Mouse (Mus musculus) ovary, postnatal 14 days (tissue): Measurements from ENCODE around the gene Hist1h2bn.
"Not testable (repeated sequence)": the region's sequence is repeated elsewhere in the genome, so short reads cannot be mapped to it uniquely, and the experiment has no call there.

ENCODE experiments used
- DNase-seq: peaks from one replicate; pipeline ENCODE4 v3.0.0; 2022; ENCODE audit warnings: low spot score

The Hist1h2bn gene

GRCm38 (mm10) chr13:21727948-21728572, 25.9 kb upstream of the Hist1h2bn start:
- no peak for DNase-seq

GRCm38 (mm10) chr13:21729544-21729943, 24.4 kb upstream of the Hist1h2bn start:
- DNase-seq, result no peak

- DNase-seq, result no peak
Measured at GRCm38 (mm10) chr13:21733466-21733865, 20.5 kb upstream of the Hist1h2bn start.

DNA sequence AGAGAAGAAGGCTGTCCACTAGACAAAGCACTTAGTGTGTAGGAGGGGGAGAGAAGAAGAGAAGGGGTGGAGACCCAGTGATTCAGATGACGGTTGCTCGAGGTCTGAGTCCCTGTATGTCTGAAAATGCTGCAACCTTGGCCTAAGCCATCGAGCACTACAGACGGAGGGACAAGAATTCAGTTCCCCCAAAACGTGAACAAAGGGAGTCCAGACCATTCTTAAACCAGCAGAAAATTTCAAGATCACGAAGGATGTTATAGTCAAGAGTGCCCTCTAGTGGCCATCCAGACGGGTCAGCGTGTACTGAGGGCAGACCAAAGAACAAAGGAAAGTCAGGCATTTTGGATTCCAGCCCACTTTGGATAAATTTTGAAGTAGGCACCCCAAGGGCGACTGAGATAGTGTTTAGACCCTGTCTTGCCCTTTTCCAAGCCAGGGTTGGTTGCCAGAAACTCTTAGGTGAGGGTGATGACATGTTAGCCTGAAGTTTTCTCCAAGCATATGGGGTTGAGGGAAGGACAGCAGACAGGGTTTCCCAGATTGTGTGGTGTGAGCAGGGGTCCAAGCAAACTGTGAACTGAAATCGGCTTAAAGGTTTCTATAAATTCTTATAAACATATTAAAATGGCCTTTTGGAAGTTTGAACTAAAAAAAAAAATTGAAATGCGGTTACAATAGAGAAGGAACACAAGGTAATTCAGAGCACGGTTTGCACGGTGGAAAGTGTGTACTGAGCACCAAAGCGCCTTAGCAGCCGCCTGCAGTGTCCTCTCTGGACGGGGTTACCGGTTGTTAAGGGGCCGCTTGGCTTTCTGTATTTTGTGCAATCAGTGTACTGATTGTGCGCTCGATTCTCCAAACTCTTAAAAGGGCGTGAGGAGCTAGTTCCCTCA, 19.7 kb upstream of the Hist1h2bn start:
- DNase-seq, result peak; percentile 82

DNA sequence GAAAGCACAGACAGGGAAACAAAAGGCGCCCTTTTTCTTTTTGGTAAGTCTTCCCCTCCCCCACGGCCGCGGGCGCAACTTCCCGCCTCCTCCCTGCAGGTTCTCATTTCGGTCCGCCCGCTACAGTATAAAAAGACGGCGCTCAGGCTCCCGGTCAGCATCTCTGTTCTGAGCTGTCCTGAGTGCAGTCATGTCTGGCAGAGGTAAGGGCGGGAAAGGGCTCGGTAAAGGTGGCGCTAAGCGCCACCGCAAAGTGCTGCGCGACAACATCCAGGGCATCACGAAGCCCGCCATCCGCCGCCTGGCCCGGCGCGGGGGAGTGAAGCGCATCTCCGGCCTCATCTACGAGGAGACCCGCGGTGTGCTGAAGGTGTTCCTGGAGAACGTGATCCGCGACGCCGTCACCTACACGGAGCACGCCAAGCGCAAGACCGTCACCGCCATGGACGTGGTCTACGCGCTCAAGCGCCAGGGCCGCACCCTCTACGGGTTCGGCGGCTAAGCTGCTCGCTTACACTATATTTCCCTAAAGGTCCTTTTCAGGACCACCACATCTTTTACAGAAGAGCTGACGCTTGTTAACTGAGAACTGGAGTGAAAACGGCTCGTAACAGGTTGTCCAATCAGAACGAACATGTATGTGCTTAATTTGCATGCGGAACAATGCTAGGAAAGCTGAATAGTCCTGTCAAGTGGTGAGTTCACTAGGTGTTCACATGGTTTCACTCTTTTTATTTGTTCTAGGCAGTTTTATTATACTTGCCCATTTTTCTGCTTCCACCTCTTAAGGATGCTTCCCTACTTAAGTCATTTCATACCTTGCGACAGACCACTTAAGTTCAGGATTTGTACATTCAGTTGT, 18.8 kb upstream of the Hist1h2bn start, which contains the start of gene Hist1h4j:
Hist1h4j (plus strand) TSS at position 159 of the 862 bp plus-strand sequence.
- peak; percentile 72 for DNase-seq

DNA sequence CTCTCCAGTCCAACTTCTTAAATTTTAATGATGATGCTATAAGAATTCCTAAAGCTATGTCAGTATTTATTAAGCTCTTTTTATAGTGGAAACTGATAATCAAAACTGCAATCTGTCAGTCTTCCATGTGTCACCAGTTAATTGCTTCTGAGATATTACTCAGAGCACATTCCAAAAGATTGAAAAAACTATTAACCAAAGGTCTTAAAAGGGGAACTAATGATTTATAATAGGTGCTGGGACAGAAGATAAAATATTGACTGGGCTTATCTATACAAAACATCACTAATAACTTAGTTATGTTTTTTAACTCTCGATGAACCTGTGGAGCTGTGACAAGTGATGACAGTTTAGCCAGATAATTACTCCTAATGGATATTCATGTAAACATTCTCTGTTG, 8.9 kb upstream of the Hist1h2bn start:
- DNase-seq, result no peak

- DNase-seq, result no peak
Measured at GRCm38 (mm10) chr13:21749387-21750158, 4.3 kb upstream of the Hist1h2bn start.

GRCm38 (mm10) chr13:21750159-21751017, 3.5 kb upstream of the Hist1h2bn start, which contains the start of gene Hist1h4k:
TSS of gene Hist1h4k (minus strand) at chr13:21750505.
- peak; percentile 93 for DNase-seq

DNA sequence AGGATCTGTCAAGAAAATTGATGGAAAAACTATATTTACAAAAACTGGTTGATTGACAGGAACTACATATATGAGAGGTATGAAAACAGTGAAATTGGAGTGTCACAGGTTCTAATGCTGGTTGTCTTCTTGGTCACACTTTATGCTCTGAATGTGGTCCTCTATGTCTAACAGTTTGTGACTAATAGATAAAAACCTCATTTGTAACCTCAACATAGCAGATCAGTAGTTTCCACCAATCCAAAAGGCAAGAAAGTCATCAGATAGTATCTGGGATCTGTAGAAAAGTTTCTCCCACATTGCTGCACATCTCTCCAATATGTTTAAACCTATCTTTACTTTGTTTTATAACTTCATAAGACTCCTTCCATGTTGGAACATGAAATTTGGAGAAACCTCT, 2.5 kb upstream of the Hist1h2bn start:
- no peak for DNase-seq

- no peak for DNase-seq
Measured at GRCm38 (mm10) chr13:21751827-21752226, 2.1 kb upstream of the Hist1h2bn start.

DNA sequence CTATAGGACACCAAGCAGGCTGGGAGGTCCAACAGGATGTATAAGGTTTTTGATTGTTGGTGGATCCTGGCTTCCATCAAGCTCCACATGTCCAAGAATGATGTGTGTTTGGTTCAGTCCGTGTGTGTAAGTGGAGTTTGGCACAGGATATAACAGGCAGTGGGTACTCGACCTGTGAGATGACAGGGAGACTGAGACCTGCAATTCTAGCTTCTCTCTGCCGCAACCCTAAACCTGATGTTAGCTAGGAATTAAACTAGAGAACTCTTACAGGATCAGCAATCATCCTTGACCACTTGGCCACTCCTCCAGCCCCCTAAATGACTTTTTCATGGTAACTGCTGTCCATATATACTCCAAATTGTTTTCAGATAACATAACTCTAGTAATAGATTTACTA, 1.6 kb upstream of the Hist1h2bn start:
- no peak for DNase-seq

- DNase-seq, result no peak
Measured at GRCm38 (mm10) chr13:21753051-21753523, 836 bp upstream of the Hist1h2bn start.

- DNase-seq, result not testable (repeated sequence)
Measured at GRCm38 (mm10) chr13:21754294-21755001, 525 bp downstream of the Hist1h2bn start.

DNA sequence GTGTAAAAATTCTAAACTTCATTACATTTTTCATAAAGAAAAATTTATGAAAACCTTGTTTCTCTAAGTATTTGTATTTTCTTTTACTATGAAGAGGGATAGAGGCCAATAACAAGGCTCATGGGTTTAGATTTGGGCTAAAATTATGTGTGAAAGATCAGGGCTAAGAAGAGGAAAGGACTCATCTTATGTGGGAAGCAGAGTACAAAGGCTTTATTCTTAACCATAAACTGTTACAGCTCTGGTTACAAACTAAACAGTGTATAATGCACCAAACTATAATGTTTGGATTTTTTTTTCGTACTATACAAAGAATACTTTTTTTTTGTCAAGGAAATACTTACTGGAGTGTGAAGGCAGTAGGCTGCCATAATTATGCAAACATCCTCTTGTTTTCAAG, 1.8 kb downstream of the Hist1h2bn start:
- DNase-seq, result no peak

DNA sequence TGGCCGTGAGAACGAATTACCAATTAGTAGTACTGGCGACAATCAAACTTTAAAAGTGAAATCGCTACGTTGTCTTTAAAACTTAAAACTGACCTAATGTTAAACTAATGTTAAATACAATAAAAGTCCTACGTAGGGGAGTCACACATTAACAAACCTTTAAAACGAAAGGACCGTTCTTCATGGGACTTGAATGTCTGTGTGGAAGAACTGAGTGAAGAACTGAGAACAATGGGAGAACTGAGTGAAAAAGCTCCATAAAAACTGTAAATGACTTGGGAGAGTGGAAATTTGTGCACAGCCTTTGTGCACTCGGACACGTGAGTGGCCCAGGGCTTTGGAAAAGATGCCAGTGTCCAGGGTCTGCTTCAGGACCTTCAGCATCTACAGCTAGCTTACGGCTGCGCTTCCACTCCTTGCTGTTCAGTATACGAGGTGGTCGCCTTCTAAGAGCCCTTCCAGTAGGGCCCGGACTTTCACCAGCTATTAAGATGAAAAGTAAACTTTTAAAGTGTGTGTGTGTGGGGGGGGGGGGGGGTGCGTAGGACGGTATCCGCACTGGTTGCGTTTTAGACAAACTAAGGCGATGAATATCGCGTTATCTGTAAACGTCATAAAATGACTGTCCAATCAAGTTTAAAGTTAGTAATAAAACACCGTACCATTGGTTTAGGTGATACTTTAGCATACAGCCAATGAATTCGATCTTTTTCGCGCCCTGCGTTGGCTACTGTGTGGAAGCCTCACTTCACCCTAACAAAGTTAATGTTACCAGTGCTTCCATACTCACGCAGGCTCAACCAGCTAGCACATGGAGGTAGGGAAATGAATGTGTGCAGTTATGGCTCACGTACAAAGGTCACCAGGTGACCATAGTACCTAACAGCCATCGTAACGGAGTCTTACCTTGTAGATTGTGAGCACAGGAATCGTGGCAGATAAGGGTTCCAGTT, 25.2 kb downstream of the Hist1h2bn start:
- peak; percentile 43 for DNase-seq

DNA sequence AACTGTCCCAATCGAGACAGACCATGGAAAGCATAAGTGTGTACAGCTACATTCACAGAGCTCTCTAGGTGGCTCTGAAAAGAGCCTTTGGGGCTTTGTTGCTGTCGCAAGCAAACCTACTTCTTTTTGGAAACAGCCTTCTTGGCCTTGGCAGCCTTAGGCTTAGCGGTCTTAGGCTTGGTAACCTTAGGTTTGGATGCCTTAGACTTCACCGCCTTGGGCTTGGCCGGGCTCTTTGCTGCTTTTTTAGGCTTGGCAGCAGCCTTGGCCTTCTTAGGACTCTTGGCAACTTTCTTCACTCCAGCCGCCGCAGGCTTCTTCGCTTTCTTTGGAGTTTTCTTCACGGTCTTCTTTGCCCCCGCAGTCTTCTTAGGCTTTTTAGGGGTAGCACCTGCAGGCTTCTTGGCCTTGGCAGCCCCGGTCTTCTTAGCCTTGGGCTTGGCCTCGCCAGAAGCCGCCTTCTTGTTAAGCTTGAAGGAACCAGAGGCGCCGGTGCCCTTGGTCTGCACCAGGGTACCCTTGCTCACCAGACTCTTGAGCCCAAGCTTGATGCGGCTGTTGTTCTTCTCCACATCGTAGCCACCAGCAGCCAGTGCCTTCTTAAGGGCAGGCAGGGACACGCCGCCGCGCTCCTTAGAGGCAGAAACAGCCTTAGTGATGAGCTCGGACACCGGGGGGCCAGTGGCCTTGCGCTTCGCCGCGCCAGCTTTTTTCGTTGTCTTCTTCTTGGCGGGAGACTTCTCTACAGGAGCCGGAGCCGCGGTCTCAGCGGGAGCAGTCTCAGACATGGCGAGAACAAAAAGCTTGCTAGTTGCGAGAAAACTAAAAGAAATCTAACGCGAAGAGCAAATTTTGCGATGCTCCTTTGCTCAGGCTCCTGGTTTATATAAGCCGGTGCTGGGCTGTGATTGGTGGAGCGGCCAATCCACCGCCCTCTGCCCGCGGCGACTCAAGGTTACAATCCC, 26.1 kb downstream of the Hist1h2bn start, which contains the start of gene Hist1h1b:
Hist1h1b (minus strand) TSS at position 859 of the 965 bp plus-strand sequence.
- peak; percentile 51 for DNase-seq

- no peak for DNase-seq
Measured at GRCm38 (mm10) chr13:21781021-21781555, 27.2 kb downstream of the Hist1h2bn start.
